Mouse (Mus musculus): ENCODE results near the gene Hsf2.

DNA sequence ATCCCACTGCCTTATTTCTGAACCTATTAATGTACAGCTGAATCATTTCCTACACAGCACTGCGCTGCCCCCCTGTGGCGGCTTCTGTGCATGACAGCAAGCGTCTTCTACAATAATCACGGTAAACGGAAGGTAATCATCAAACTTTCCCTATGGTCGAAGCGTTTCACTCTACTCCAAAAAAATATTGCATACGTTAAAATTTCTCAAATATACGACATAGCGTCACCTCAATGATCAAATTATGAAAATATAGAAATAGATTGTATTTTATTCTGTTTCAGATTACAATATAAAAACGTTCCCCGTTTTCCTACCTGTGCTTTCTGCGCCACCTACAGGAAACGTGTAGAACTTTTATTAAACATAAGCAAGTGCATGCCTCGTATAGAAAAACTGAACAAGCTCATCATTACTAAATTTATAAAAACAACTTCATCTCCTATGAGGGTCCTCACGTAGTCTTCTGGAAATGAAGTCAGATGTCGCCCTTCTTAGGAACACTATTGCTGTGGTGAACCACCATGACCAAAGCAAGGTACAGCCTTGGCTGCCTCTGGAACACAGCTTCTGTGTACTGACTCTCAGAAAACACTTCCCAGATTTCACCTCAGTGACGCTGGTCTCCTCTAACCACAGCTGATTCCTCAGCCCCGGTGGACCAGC is 38.0 kb upstream of the Hsf2 start:
- TF ChIP-seq CTCF (IDR thresholded peaks at IDR 0.05; ENCODE audit: low read depth) (peak; percentile 79), EP300 (IDR thresholded peaks at IDR 0.05; ENCODE audit: low read depth) (no peak)

All from liver, postnatal 0 days (tissue).